Mouse (Mus musculus): Measurements from ENCODE around the gene Syt1.

GRCm38 (mm10) chr10:108763722-108764121, 247.1 kb downstream of the Syt1 start:
- TF ChIP-seq MAFK (IDR thresholded peaks at IDR 0.05; ENCODE audit: insufficient read depth, low read depth, low read length) (no peak), CHD2 (IDR thresholded peaks at IDR 0.05; ENCODE audit: low read depth, low read length) (no peak)
